8 mouse cellular contexts compared by ENCODE assay signal in genomic region chr6:55016710-55017583, GRCm38 (mm10). TPM values are rescaled to one million over a fixed set of nuclear protein-coding genes. Genes with fewer than 3 reads are reported as not detected.
A peak's percentile ranks its signal among the peaks of the same experiment; 100 is the strongest.
DNase-seq lines count a peak whose midpoint lies in the region; ATAC-seq and TF ChIP-seq lines count a peak whose summit lies in the region.

No protein-coding gene starts in this region.

- H3K4me3 ChIP-seq in hindbrain, embryonic 10.5 days = no peak overlapping the region
- no peak overlapping the region for H3K4me3 ChIP-seq in lung, embryonic 14.5 days (ENCODE audit: low read depth, low read length)
- no peak overlapping the region for H3K4me3 ChIP-seq in neural tube, embryonic 14.5 days (ENCODE audit: low read depth, low read length)

- H3K27ac ChIP-seq in hindbrain, embryonic 10.5 days = no peak overlapping the region
- H3K27ac ChIP-seq in lung, embryonic 14.5 days (ENCODE audit: low read depth) = no peak overlapping the region
- no peak overlapping the region for H3K27ac ChIP-seq in neural tube, embryonic 14.5 days (ENCODE audit: low read depth, low read length)

- H3K27me3 ChIP-seq in hindbrain, embryonic 10.5 days (ENCODE audit: insufficient read depth, poor library complexity, severe bottlenecking) = peaks cover 8% of the 10 kb centered on the region
- H3K27me3 ChIP-seq in lung, embryonic 14.5 days (ENCODE audit: insufficient read depth, low read length) = no peaks in the 10 kb centered on the region
- no peaks in the 10 kb centered on the region for H3K27me3 ChIP-seq in neural tube, embryonic 14.5 days (ENCODE audit: control insufficient read depth, insufficient read depth, low read length)

- H3K9me3 ChIP-seq in hindbrain, embryonic 10.5 days = peaks cover 7% of the 10 kb centered on the region; the same call in 1 of the 2 replicates
- H3K9me3 ChIP-seq in lung, embryonic 14.5 days (ENCODE audit: low read depth, low read length) = no peaks in the 10 kb centered on the region
- H3K9me3 ChIP-seq in neural tube, embryonic 14.5 days (ENCODE audit: control insufficient read depth, low read length) = no peaks in the 10 kb centered on the region

- no peaks in the 10 kb centered on the region for H3K36me3 ChIP-seq in hindbrain, embryonic 10.5 days
- H3K36me3 ChIP-seq in lung, embryonic 14.5 days (ENCODE audit: insufficient read depth) = no peaks in the 10 kb centered on the region
- H3K36me3 ChIP-seq in neural tube, embryonic 14.5 days (ENCODE audit: control insufficient read depth, insufficient read depth, low read length) = no peaks in the 10 kb centered on the region

- peak; percentile 69 for DNase-seq in WW6 (ENCODE audit: low read depth, low spot score)
- DNase-seq in cerebellum, adult 9-11 months = peak; percentile 47
- DNase-seq in hindbrain, embryonic 10.5 days (ENCODE audit: low spot score) = peak; percentile 67
- peak; percentile 38 to 57 for DNase-seq in layer of hippocampus, adult 8-10 months (ENCODE audit: low spot score in 2 of 2)
- peak; percentile 95 for DNase-seq in lung, embryonic 14.5 days
- DNase-seq in yolk sac, embryonic 10.5 days (ENCODE audit: low spot score) = peak; percentile 51

- WGBS in hindbrain, embryonic 10.5 days = 33% methylated on average over 15 of the region's 15 CpGs
- 24% methylated on average over 15 of the region's 15 CpGs for WGBS in lung, embryonic 14.5 days
- WGBS in neural tube, embryonic 14.5 days = 28% methylated on average over 15 of the region's 15 CpGs

- H3K4me1 ChIP-seq in hindbrain, embryonic 10.5 days (replicated peaks) = peaks cover 8% of the 10 kb centered on the region; the same call in 1 of the 2 replicates
- peaks cover 3% of the 10 kb centered on the region; the same call in 1 of the 2 replicates for H3K4me1 ChIP-seq in lung, embryonic 14.5 days (ENCODE audit: insufficient read depth)
- H3K4me1 ChIP-seq in neural tube, embryonic 14.5 days (ENCODE audit: control insufficient read depth, insufficient read depth, low read length) = no peaks in the 10 kb centered on the region

- ATAC-seq in frontal cortex, adult (ENCODE audit: low TSS enrichment) = peak; percentile 98
- ATAC-seq in lung, embryonic 14.5 days (ENCODE audit: insufficient read depth) = peak; percentile 90
- peak; percentile 85 for ATAC-seq in neural tube, embryonic 14.5 days (ENCODE audit: low read depth)

- H3K4me2 ChIP-seq in lung, embryonic 14.5 days = peak overlapping the region; percentile 34
- no peak overlapping the region for H3K4me2 ChIP-seq in neural tube, embryonic 14.5 days (ENCODE audit: low read depth, low read length)

- no peak overlapping the region for H3K9ac ChIP-seq in lung, embryonic 14.5 days
- no peak overlapping the region for H3K9ac ChIP-seq in neural tube, embryonic 14.5 days (replicated peaks; ENCODE audit: low read depth, low read length)

- peak; percentile 97 for TF ChIP-seq CTCF in lung, embryonic 14.5 days (IDR thresholded peaks at IDR 0.05; ENCODE audit: low read depth)

RNA-seq across cellular contexts. Expression of gene Gars, which starts 20.9 kb away (rescaled TPM):
- polyA plus RNA-seq in hindbrain, embryonic 10.5 days (2016; fragmentation: Nextera tagmentation; extraction: Ambion mirVana) = 210 and 216 TPM in 2 replicates
- 100 to 1,000 TPM; 125 to 137 (median 130) TPM for total RNA-seq in layer of hippocampus, adult 8-10 months (2022)
- polyA plus RNA-seq in lung, embryonic 14.5 days (2014; fragmentation: Nextera tagmentation; extraction: Ambion mirVana) = 153 and 158 TPM in 2 replicates
- polyA plus RNA-seq in neural tube, embryonic 14.5 days (2014; fragmentation: Nextera tagmentation; extraction: Ambion mirVana) = 191 and 213 TPM in 2 replicates

RNA-seq across cellular contexts. Expression of gene Ggct, which starts 24.2 kb away (rescaled TPM):
- polyA plus RNA-seq in hindbrain, embryonic 10.5 days (2016; fragmentation: Nextera tagmentation; extraction: Ambion mirVana) = 11.1 and 13.6 TPM in 2 replicates
- total RNA-seq in layer of hippocampus, adult 8-10 months (2022) = 10 to 100 TPM; 30.2 to 38.7 (median 34.5) TPM
- 4.8 and 8.7 TPM in 2 replicates for polyA plus RNA-seq in lung, embryonic 14.5 days (2014; fragmentation: Nextera tagmentation; extraction: Ambion mirVana)
- 19.0 and 19.8 TPM in 2 replicates for polyA plus RNA-seq in neural tube, embryonic 14.5 days (2014; fragmentation: Nextera tagmentation; extraction: Ambion mirVana)

RNA-seq across cellular contexts. Expression of gene Nod1, which starts 44.5 kb away (rescaled TPM):
- 1.7 and 2.7 TPM in 2 replicates for polyA plus RNA-seq in hindbrain, embryonic 10.5 days (2016; fragmentation: Nextera tagmentation; extraction: Ambion mirVana)
- total RNA-seq in layer of hippocampus, adult 8-10 months (2022) = 1 to 10 TPM; 4.7 to 7.6 (median 6.2) TPM
- polyA plus RNA-seq in lung, embryonic 14.5 days (2014; fragmentation: Nextera tagmentation; extraction: Ambion mirVana) = 4.6 and 4.7 TPM in 2 replicates
- 1.7 and 3.7 TPM in 2 replicates for polyA plus RNA-seq in neural tube, embryonic 14.5 days (2014; fragmentation: Nextera tagmentation; extraction: Ambion mirVana)
